Mouse (Mus musculus) retina, postnatal 7 days (tissue): ENCODE results near the gene Opn3.

ENCODE experiments used
- DNase-seq: peaks from one replicate; pipeline ENCODE4 v3.0.0-alpha.2; 2012; ENCODE audit warnings: low read depth, low spot score

Opn3 gene

DNA sequence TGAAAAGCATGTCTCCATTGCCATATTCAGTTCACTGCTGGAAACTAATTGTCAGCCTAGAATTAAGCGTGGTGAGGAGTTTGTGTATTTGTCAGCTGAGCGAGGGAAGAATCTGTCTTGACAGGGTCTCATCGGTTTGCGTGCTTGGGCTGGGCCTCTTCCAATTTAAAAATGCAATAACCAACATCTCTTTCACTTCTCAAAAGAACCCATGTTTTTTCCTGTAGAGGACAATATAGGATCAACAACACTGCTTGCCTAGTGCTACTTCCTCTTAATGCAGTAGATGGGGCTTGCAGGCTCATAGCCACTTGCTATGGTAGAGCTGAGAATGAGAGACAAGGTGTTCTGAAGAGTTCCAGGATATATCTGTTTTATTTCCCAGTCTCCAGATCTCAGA, 32.7 kb downstream of the Opn3 start:
- no peak for DNase-seq

DNA sequence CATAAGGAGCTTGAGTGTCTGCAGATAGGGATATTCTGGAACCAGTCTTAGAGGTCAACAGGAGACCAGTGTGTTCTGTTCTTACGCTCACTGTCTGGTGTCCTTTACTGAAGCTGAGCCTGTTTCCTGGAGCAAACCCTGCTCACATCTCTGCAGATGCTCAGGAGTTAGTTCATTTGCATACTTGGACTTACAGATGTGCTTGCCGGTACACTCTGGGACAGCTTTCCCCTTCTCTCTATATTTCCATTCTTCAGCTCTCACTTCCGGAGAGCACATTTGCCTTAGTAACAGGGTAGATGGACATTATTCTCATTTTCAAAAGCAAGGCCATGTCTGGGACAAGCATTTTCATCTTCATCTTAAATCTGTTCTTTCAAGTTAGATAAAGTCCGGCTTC, 44.0 kb downstream of the Opn3 start:
- DNase-seq: no peak

DNA sequence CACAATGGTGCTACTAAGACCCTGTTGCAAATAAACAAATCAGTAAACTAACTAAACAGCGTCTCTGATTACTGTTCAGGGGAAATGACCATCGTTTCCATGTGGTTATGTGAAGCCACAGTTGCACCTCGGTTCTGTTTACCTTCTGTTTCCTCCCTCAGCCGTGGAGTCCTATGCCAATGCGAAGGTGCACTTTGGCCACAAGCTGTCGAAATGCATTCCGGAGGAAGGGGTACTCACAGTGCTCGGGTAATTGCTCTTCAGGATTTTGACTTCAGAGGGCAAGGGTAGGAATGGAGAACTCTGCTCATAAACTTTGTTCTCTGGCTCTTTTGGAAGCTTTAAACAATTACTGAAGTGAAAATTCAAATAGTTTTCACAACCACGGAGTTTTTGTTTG, 45.6 kb downstream of the Opn3 start:
- DNase-seq: no peak

DNA sequence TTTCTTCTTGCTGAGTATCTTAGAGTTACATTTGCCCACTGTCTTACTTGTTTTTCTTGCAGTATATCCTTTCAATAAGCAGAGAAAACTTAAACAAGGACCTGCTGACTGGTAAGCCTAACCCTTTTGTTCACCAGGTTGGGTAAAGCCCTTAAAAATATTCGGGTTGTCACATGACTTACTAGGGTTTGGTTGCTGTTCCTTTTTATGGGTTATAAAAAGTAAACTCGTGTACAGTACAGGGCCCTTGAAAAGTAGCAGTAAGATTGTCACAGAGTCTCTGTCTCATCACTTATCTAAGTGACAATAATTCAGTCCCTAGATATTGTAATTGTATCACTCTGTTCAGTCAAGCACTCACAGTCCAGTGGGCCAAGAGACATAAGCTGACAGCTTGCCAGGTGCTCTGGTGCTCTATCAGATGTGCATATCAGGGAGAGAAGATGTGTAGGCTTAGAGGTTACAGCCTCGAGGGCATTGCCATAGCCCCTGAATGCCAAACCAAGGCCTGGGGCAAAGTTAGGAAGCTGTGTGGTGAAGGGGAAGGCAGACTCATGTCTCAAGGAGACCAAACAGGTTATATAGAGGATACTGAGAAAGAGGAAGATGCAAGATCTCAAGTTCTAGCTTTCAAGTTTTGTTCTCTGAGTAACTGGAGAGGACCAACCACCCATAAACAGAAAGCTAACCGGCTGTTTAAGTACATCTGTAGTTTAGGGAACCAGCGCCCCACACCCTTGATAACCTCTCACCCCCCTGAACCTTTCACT, 48.9 kb downstream of the Opn3 start:
- DNase-seq: no peak

DNA sequence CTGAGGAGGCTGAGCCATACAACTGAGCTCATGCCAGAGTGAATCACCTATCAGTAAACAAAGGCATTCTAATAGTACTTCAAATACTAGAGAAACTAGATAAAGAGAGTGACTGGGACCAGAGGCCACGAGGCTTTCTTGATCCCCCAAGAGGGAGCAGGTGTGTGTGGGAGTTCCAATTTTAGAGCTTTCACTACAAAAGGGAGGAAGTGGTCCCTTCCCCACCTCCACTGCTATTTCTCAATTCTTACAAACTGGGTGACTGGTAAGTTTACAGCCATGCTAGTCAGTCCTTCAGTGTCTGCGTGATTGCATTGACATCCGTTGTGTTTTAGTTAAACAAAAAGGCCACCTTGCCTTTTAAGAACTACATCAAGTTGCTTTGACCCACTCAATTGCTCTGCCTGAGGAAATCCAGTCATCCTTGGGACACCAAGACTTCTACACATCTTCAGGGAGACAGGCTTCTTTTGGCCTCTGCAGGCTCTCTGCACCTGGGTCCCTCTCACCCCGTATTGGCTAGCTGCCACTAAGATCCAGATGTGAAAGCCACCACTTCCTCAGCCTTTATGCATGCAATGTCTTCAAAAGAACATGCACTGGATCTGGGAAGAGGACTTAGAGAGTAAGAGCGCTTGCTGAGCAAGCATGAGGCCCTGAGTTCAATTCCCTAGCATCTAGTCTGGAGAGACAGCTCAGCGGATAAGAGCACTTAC, 52.0 kb downstream of the Opn3 start:
- DNase-seq: no peak

DNA sequence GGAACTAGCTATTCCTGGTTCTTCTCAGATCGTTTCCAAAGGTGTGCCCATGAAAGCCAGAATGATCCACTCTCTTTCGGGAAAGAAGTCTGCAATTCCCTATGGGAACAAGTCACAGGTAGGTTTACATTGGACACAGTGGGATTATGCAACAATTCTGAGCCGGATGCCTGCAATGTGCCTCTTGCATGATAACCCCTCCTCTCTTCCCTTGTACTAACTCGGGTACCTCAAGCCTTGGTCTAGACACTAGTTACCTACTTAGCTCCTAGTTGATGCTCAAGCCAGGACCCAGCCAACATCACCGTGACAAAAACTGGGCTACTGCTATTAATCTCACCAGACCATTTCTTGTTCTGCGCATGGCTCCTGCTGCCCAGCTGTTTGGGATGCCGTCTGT, 53.5 kb downstream of the Opn3 start:
- DNase-seq: no peak

DNA sequence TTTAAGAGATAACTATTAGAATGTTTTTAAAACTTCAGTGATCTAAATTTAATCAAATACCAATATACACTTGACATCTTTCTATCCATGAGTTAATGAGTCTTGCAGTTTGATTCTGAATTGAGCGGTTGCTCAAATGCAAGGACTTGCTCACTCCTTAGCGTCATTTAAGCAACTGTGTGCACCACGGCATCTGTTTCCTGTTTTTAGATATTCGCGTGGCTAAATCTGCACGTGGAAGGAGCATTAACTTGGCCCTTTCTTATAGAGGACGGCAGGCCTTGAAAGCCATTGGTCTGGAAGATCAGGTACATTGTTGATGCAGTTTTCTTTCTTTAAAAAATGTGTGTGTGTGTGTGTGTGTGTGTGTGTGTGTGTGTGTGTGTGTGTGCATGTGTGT, 54.9 kb downstream of the Opn3 start:
- DNase-seq: no peak

DNA sequence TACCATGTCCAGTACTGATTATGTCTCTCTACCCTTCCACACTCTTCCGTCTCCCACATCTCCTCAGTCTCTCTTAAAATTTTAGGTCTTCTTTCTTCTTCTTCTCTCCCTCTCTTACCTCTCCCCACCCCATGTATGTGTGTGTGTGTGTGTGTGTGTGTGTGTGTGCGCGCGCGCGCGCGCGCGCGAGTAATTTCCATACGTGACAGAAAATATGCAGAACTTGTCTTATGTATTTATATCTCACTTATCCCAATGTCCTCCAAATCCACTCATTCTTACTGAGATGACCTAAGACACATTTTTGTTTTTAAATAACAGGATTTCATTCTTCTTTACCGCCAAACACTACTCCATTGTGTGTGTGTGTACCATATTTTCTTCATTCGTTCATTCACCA, 60.1 kb downstream of the Opn3 start:
- no peak for DNase-seq

DNA sequence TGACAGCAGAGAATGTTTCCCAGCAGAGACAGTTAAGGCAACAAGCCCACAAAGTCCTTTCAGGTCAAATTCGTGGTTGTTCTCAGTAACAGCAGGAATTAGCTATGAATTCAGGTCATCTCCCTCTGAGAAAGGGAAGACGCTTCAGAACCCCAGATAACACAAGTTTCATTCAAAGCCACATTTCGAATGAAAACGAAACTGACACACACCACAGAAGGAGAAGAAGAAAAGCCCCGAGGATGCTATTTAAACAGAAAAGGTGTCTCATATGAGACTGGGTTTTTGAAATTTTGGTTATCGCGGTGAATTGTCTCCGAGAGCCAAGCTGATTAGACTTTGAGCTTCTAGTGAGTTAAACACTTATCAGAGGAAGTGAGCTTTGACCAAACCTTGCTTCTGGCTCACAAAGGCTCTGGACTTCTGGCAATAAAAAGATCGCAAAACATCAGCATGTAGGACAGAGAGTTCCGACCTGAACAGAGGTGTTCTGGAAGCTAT, 60.8 kb downstream of the Opn3 start:
- DNase-seq: no peak

DNA sequence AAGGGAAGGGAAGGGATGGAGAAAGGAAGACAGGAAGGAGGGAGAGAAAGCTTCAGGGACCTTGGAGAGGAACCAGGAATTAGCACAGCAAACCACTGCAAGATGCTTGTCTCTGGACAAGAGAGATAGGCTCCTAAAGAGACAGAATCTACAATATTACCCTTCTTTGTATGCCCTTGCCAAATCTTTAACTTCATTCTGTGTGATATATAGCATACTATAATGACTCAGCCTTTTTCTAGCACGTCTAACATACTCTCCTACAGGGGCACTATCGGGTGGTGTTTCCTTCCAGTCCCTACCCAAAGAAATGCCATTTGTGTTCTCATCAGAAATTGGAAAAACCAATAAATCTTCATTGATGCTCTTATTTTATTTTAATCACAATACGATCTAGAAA, 61.5 kb downstream of the Opn3 start:
- no peak for DNase-seq

DNA sequence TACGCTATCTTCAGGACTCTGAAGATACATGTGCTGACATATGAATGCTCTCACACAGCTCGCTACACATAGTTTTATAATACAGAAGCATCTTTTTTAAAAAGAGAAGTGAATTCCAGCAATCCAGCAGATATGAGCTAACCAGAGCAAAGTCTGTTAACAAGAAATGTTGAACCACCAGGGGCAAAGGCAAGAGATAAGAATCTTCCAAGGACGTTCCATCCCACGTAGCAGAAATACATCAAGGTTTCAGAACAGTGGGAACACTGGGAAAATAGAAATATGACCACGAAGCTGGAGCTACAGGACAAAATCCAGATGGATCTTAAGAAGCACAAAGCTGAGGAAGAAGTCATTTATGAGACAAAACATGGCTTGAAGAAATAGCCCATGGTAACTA, 62.2 kb downstream of the Opn3 start:
- no peak for DNase-seq

DNA sequence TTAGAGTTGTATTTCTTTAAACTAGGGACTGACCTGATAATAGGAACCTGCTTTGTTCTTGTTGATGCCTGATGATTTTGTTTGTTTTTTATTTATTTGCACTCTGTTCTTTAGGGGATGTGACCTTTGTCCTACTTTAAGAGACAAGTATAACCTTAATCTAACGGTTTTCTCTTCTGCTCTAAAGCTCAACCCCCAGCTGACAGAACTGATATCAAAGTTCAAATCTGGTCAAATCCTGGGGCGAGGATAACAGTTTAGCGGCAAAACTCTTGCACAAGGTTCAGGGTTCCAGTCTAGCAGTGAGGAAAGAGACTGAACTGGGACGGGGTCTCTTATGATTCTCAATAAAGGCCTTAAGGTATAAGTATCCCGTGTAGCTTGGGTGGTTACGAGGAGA, 63.3 kb downstream of the Opn3 start:
- DNase-seq: no peak

DNA sequence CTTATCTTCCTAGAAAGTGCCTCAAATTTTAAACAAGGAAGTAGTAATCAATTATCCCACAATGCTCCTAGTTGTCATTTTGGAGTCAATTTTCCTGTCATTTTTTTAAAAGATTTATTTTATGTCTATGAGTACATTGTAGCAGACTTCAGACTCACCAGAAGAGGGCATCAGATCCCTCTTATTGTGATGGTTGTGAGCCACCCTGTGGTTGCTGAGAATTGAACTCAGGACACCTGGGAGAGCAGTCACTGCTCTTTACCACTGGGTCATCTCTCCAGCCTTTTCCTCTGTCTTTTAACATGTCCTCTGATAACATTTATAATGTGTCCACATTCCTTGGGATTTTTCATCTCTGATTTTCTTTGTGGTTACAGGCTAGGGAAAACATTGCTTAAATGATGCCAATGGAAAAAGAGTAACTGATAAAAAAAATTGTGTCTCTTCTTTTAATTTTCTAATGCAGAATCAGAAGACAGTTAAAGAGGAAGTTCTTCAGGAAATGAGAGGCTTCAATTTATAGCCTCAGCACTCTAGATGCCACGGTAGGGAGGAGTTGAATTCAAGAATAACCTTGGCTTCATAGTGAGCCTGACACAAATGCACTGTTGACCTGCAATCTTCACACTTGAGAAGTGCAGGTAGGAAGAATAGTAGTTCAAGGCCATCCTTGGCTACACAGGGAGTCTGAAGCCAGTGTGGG, 66.4 kb downstream of the Opn3 start:
- DNase-seq: peak; percentile 20

DNA sequence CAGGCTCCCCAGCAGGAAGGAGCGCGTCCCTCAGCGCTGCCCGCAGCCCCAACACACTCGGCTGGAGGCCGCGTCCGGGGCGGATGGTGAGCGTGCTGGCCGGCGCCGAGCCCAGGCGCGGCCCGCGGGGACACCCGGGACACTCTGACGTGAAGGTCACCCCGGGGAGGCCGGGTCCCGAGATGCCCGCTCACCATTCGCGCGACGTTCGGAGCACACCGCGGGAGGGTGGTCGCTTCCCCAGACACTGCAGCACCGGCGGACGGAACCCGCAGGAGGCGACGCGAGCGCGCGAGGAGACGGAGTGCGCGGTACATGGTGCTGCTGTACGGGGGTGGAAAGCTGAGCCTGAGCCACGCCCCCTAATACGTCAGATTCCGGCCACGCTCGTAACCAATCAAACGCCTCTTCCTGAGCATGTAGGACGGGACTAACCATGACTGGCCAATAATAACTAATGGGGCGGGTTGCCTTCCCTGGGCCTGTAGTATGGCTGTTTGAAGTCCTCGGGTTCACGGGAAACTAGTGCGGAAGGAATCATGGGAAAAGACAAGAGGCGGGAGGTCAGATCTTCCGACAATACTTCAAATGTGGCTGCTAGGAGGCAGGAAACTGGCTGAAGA, 67.2 kb downstream of the Opn3 start, which contains the start of gene Fh1:
Gene Fh1, minus strand, starts transcription at position 379 of the 623 bp plus-strand sequence.
- DNase-seq: peak; percentile 94

DNA sequence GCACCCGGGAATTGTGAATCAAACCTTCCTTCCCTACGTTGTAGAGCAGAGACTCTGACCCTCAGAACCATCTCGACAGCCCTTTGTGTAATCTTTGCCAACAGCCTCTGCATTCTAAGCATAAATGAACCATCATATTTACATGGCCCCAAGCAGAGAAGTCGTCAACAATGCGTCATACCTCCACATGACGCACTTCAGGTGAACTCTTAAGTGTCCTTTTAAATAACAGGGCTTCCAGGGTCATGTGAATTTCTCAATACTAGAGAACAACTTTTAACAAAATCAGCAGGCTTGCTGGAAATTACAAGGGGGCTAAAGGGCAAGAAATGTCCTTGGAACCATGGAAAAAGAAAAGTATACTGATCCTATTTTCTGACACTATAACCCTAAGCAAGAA, 68.9 kb downstream of the Opn3 start:
- DNase-seq: no peak

DNA sequence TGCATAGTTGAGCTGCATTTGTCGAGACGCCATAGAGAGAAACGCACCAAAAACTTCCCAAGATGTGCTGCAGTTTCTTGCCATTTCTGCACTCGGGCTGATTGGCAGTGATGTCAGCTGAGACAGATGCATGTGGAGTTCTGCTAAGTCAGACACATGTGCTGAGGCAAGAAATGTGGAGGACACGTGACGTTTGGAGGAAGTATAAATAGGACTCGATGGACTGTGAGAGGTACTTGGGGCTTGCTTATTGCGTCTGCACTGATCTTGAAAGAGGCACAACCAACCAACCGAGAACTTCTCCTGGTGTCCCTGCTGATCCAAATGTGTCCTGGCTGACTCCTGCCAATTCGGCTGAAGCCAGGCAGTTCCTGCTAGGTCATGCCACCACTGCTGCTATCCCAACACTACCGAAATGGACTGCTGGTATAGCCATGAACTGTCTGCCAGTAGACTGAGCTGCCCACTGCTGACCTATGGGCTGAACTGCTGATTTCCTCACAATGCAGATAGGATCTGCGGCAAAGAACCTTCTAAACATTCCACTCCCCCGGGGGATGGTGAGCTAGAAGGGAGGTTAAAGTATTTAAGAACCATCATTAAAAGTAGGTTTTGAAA, 72.7 kb downstream of the Opn3 start, which contains the start of gene Kmo:
Gene Kmo, plus strand, starts transcription at position 568 of the 618 bp plus-strand sequence.
- DNase-seq: no peak

DNA sequence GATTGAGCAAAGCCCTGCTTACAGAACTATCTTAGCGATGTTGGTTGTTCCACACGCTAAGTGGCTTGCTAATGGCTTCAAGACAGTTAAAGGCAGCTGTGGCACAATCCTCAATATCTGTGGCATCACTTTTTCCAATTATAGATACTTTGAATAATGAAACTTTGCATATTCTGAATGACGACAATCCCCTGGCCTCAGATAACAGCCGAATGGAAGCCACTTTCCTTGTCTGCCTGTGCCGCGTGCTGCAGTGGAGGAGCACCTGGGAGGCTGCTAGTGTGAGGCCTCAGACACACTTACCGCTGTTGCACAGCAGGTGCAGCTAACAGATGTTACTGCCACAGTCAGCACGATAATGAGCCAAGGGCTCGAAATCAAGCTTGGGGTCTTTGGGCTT, 77.6 kb downstream of the Opn3 start:
- no peak for DNase-seq
